In genomic region chr2:109262779-109263178, GRCm38 (mm10) we compare ENCODE assay signal across 28 mouse cellular contexts.
"Had no signal": no experiment of that assay in that cellular context is flagged by ENCODE, and none has a peak within 500 bp of the region (broad histone marks: within the 10 kb centered on the region; RNA-seq: fewer than 3 reads in every experiment).

No protein-coding gene starts in this region.

- H3K4me1 ChIP-seq: heart, embryonic 10.5 days; heart, embryonic 12.5 days; hindbrain, embryonic 10.5 days; hindbrain, embryonic 12.5 days; intestine, embryonic 15.5 days; kidney, embryonic 15.5 days; limb, embryonic 10.5 days; limb, embryonic 12.5 days; liver, embryonic 12.5 days had no signal

- H3K36me3 ChIP-seq: heart, embryonic 10.5 days; heart, embryonic 12.5 days; hindbrain, embryonic 10.5 days; hindbrain, embryonic 12.5 days; intestine, embryonic 15.5 days; kidney, embryonic 15.5 days; limb, embryonic 10.5 days; limb, embryonic 12.5 days; liver, embryonic 12.5 days had no signal

- H3K4me2 ChIP-seq: heart, embryonic 12.5 days; hindbrain, embryonic 12.5 days; hindbrain, embryonic 14.5 days; intestine, embryonic 15.5 days; kidney, embryonic 15.5 days; limb, embryonic 12.5 days; liver, embryonic 12.5 days had no signal

- ATAC-seq: hindbrain, embryonic 16.5 days; inflammation-experienced regulatory T-cells, adult 6 months; intestine, embryonic 15.5 days; intestine, postnatal 0 days; liver, embryonic 12.5 days had no signal

- H3K9ac ChIP-seq: heart, embryonic 12.5 days; hindbrain, embryonic 12.5 days; hindbrain, embryonic 14.5 days; intestine, embryonic 15.5 days; kidney, embryonic 15.5 days; limb, embryonic 12.5 days; liver, embryonic 12.5 days; liver, embryonic 14.5 days had no signal

- DNase-seq: gastrocnemius, adult 2 months; gastrocnemius, postnatal 10 days; gastrocnemius, postnatal 25 days; heart, adult 2 months; heart, postnatal 10 days; heart, postnatal 4 days; kidney, adult 2 months; kidney, adult 9 months; kidney, postnatal 14 days; kidney, postnatal 36 days; liver had no signal

- H3K27ac ChIP-seq: gastrocnemius, adult 2 months; heart, adult 2 months; heart, embryonic 10.5 days; hindbrain, embryonic 10.5 days; hindbrain, embryonic 12.5 days; hindbrain, embryonic 14.5 days; intestine, embryonic 15.5 days; kidney, embryonic 15.5 days; kidney, postnatal 0 days; layer of hippocampus, adult 2 months; left cerebral cortex, adult 2 months; limb, embryonic 10.5 days; limb, embryonic 12.5 days; liver, embryonic 12.5 days; liver, embryonic 14.5 days had no signal

- H3K9me3 ChIP-seq: heart, embryonic 10.5 days; heart, embryonic 12.5 days; hindbrain, embryonic 10.5 days; hindbrain, embryonic 12.5 days; intestine, embryonic 15.5 days; kidney, embryonic 15.5 days; limb, embryonic 10.5 days; limb, embryonic 12.5 days; liver, embryonic 12.5 days had no signal

- H3K27me3 ChIP-seq: heart, embryonic 12.5 days; hindbrain, embryonic 12.5 days; intestine, embryonic 15.5 days; kidney, embryonic 15.5 days; limb, embryonic 12.5 days; liver, embryonic 12.5 days had no signal

- H3K4me3 ChIP-seq: gastrocnemius, adult 2 months; heart, adult 2 months; heart, embryonic 10.5 days; heart, embryonic 12.5 days; hindbrain, embryonic 10.5 days; hindbrain, embryonic 12.5 days; intestine, embryonic 15.5 days; kidney, embryonic 15.5 days; layer of hippocampus, adult 2 months; left cerebral cortex, adult 2 months; limb, embryonic 10.5 days; limb, embryonic 12.5 days; liver, embryonic 12.5 days had no signal
